Mouse (Mus musculus): Measurements from ENCODE around the gene Dppa2. TPM values are rescaled to one million over a fixed set of nuclear protein-coding genes. Genes with fewer than 3 reads are reported as not detected.
"Not testable (repeated sequence)": the region's sequence is repeated elsewhere in the genome, so short reads cannot be mapped to it uniquely, and the experiment has no call there.

The Dppa2 gene
- polyA plus RNA-seq, 1 experiment from 2014 or later = not detected

DNA sequence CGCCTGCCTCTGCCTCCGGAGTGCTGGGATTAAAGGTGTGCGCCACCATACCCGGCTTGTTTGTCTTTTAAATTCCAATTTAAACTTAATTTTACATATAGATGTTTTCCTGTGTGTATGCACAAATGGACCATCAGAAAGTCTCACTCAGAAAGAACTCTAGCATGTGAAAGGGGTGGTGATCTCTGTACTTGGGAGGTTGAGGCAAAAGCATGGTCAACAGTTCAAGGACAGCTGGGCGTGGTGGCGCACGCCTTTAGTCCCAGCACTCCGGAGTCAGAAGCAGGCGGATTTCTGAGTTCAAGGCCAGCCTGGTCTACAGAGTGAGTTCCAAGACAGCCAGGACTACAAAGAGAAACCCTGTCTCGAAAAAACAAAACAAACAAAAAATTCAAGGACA is 5.2 kb downstream of the Dppa2 start:
- not testable (repeated sequence) for H3K9me3 ChIP-seq; H3K27me3 ChIP-seq; ATAC-seq (ENCODE audit: low FRiP score); H3K4me2 ChIP-seq; H3K27ac ChIP-seq; H3K9ac ChIP-seq; H3K4me3 ChIP-seq (replicated peaks); H3K4me1 ChIP-seq; H3K36me3 ChIP-seq (replicated peaks)
- WGBS = 94% methylated on average over 10 of the region's 10 CpGs

DNA sequence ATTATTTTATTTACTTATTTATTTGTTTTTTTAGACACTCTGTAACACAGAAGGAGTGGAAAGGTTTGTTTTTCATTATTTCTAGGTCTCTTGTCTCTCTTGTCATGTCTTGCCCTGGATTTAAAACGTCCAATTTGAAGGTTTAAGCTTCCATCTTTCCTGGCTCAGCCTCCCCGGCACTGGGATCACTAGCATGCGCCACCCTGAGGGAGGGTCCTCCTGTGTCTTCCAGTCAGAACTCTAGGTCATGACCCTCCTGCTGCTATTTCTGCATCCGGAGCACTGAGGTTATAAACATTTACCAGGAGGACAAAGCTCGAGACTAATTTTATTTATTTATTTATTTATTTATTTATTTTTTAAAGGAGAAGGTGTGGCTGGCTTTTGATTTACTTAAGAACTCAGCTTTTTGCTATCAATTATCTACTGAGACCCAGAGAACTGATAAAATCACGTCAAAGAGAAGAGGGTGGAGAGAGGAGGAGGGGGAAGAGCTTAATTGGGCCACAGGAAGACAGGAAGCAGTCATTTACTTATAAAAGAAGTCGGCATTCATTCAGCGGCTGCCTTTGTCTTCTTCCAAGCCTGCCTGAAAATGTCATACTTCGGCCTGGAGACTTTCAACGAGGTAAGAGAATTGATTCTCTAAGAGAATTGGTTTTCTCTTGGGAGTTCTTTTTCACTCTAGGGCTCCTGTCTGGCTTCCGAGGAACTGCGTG is 6.4 kb downstream of the Dppa2 start:
- H3K4me1 ChIP-seq = no peaks in the 10 kb centered on the region
- no peaks in the 10 kb centered on the region for H3K27me3 ChIP-seq
- no peak overlapping the region for H3K4me2 ChIP-seq
- H3K9ac ChIP-seq = no peak overlapping the region
- no peak overlapping the region for H3K4me3 ChIP-seq (replicated peaks)
- H3K36me3 ChIP-seq (replicated peaks) = no peaks in the 10 kb centered on the region
- no peak overlapping the region for H3K27ac ChIP-seq
- no peaks in the 10 kb centered on the region for H3K9me3 ChIP-seq
- WGBS = 72% methylated on average over 12 of the region's 12 CpGs
- ATAC-seq (ENCODE audit: low FRiP score) = no peak

GRCm38 (mm10) chr16:48315294-48315693 is 11.6 kb downstream of the Dppa2 start:
- no peak for ATAC-seq (ENCODE audit: low FRiP score)
- WGBS = 86% methylated on average over 3 of the region's 3 CpGs
- Histone ChIP-seq H3K4me1 (no peaks in the 10 kb centered on the region), H3K27ac (no peak overlapping the region), H3K27me3 (no peaks in the 10 kb centered on the region), H3K9ac (no peak overlapping the region), H3K36me3 (replicated peaks) (no peaks in the 10 kb centered on the region), H3K4me2 (no peak overlapping the region), H3K9me3 (no peaks in the 10 kb centered on the region), H3K4me3 (replicated peaks) (no peak overlapping the region)

- Histone ChIP-seq H3K4me3 (replicated peaks) (no peak overlapping the region), H3K4me1 (no peaks in the 10 kb centered on the region), H3K9me3 (no peaks in the 10 kb centered on the region), H3K36me3 (replicated peaks) (no peaks in the 10 kb centered on the region), H3K27me3 (no peaks in the 10 kb centered on the region), H3K27ac (no peak overlapping the region), H3K9ac (no peak overlapping the region), H3K4me2 (no peak overlapping the region)
- no peak for ATAC-seq (ENCODE audit: low FRiP score)
- WGBS = 92% methylated on average over 6 of the region's 6 CpGs
Measured at GRCm38 (mm10) chr16:48320781-48321180, 17.1 kb downstream of the Dppa2 start.

GRCm38 (mm10) chr16:48323133-48323532 is 19.4 kb downstream of the Dppa2 start:
- Histone ChIP-seq H3K27me3 (no peaks in the 10 kb centered on the region), H3K4me3 (replicated peaks) (no peak overlapping the region), H3K4me1 (no peaks in the 10 kb centered on the region), H3K36me3 (replicated peaks) (no peaks in the 10 kb centered on the region), H3K9me3 (no peaks in the 10 kb centered on the region), H3K9ac (no peak overlapping the region), H3K4me2 (no peak overlapping the region), H3K27ac (no peak overlapping the region)
- whole genome bisulfite sequencing = 82% methylated on average over 6 of the region's 6 CpGs
- ATAC-seq (ENCODE audit: low FRiP score) = no peak

GRCm38 (mm10) chr16:48323602-48324345 is 20.1 kb downstream of the Dppa2 start:
- no peak overlapping the region for H3K4me3 ChIP-seq (replicated peaks)
- H3K27ac ChIP-seq = no peak overlapping the region
- no peaks in the 10 kb centered on the region for H3K27me3 ChIP-seq
- no peaks in the 10 kb centered on the region for H3K36me3 ChIP-seq (replicated peaks)
- 85% methylated on average over 8 of the region's 8 CpGs for WGBS
- no peaks in the 10 kb centered on the region for H3K4me1 ChIP-seq
- no peak overlapping the region for H3K4me2 ChIP-seq
- H3K9me3 ChIP-seq = no peaks in the 10 kb centered on the region
- no peak overlapping the region for H3K9ac ChIP-seq
- no peak for ATAC-seq (ENCODE audit: low FRiP score)

- WGBS = 89% methylated on average over 5 of the region's 5 CpGs
- Histone ChIP-seq H3K4me1 (no peaks in the 10 kb centered on the region), H3K27ac (no peak overlapping the region), H3K9me3 (no peaks in the 10 kb centered on the region), H3K27me3 (no peaks in the 10 kb centered on the region), H3K9ac (no peak overlapping the region), H3K4me3 (replicated peaks) (no peak overlapping the region), H3K36me3 (replicated peaks) (no peaks in the 10 kb centered on the region), H3K4me2 (no peak overlapping the region)
- no peak for ATAC-seq (ENCODE audit: low FRiP score)
Measured at GRCm38 (mm10) chr16:48326903-48327302, 23.2 kb downstream of the Dppa2 start.

DNA sequence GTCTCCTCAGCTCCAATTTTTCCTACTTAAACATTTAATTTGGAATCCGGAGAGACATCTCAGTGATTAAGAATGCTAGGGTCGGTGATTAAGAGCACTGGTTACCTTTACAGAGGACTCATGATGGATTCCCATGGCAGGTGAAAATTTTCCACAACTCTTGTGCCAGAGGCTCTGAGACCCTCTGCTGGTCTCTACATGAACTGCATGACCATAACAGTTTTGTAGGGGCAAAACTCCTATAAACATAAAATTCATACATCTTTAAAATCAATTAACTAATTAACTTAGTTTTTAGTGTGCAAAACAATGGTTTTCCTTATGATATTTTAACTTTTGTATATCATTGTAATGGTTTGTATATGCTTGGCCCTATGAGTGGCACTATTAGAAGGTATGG is 24.7 kb downstream of the Dppa2 start:
- Histone ChIP-seq H3K9me3 (no peaks in the 10 kb centered on the region), H3K27ac (no peak overlapping the region), H3K4me1 (no peaks in the 10 kb centered on the region), H3K9ac (no peak overlapping the region), H3K4me2 (no peak overlapping the region), H3K4me3 (replicated peaks) (no peak overlapping the region), H3K27me3 (no peaks in the 10 kb centered on the region), H3K36me3 (replicated peaks) (no peaks in the 10 kb centered on the region)
- no peak for ATAC-seq (ENCODE audit: low FRiP score)
- WGBS = 97% methylated on average over 2 of the region's 2 CpGs

DNA sequence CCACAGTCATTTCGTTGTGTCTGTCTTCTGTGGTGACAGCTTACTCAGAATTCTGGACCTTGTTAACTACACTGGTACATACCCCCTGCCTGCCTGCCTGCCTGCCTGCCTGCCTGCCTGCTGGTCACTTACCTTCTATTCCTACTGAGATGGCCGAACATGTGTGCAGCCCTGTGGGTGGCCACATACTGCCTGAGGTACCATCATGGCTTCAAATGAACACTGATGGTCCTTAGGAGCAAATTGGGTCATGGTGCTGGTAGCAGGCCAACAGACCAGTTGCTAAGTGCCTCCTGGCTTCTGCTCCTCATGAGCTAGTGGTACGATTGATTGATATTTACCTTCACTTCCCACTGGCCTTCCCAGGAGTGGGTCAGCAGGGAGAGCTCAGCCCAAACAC is 28.1 kb downstream of the Dppa2 start:
- no peak overlapping the region for H3K4me2 ChIP-seq
- no peaks in the 10 kb centered on the region for H3K27me3 ChIP-seq
- no peak overlapping the region for H3K9ac ChIP-seq
- no peak for ATAC-seq (ENCODE audit: low FRiP score)
- no peaks in the 10 kb centered on the region for H3K36me3 ChIP-seq (replicated peaks)
- no peak overlapping the region for H3K4me3 ChIP-seq (replicated peaks)
- 92% methylated on average over 3 of the region's 3 CpGs for WGBS
- H3K4me1 ChIP-seq = no peaks in the 10 kb centered on the region
- H3K27ac ChIP-seq = no peak overlapping the region
- no peaks in the 10 kb centered on the region for H3K9me3 ChIP-seq

- H3K36me3 ChIP-seq (replicated peaks) = no peaks in the 10 kb centered on the region
- H3K4me2 ChIP-seq = no peak overlapping the region
- no peak for ATAC-seq (ENCODE audit: low FRiP score)
- H3K4me1 ChIP-seq = no peaks in the 10 kb centered on the region
- no peak overlapping the region for H3K4me3 ChIP-seq (replicated peaks)
- H3K27ac ChIP-seq = no peak overlapping the region
- H3K9ac ChIP-seq = no peak overlapping the region
- 90% methylated on average over 4 of the region's 4 CpGs for WGBS
- no peaks in the 10 kb centered on the region for H3K27me3 ChIP-seq
- no peaks in the 10 kb centered on the region for H3K9me3 ChIP-seq
Measured at GRCm38 (mm10) chr16:48335326-48335725, 31.6 kb downstream of the Dppa2 start.

DNA sequence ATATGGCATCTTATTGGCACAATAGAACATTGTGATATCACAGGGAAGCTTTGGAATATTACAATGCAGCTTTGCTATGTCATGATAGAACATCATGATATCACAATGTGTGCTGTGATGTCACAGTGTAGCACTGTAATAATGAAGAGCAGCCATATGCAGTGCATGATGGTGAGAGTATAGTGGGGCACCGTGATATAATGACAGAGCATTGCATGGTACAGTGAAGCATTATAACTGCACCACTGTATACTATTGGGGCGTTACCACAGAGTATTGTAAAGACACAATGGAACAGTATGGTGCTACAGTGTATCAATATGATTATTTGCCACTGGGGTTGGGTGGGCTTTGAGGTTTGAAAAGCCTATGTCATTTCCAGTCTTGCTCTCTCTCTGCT is 40.5 kb downstream of the Dppa2 start:
- Histone ChIP-seq H3K9me3 (no peaks in the 10 kb centered on the region), H3K4me3 (replicated peaks) (no peak overlapping the region), H3K27me3 (no peaks in the 10 kb centered on the region), H3K27ac (no peak overlapping the region), H3K4me2 (no peak overlapping the region), H3K9ac (no peak overlapping the region), H3K4me1 (no peaks in the 10 kb centered on the region), H3K36me3 (replicated peaks) (no peaks in the 10 kb centered on the region)
- WGBS = 90% methylated on average over 2 of the region's 2 CpGs
- no peak for ATAC-seq (ENCODE audit: low FRiP score)

- Histone ChIP-seq H3K27me3 (no peaks in the 10 kb centered on the region), H3K9ac (no peak overlapping the region), H3K9me3 (no peaks in the 10 kb centered on the region), H3K4me2 (no peak overlapping the region), H3K36me3 (replicated peaks) (no peaks in the 10 kb centered on the region), H3K4me1 (no peaks in the 10 kb centered on the region), H3K4me3 (replicated peaks) (no peak overlapping the region), H3K27ac (no peak overlapping the region)
- ATAC-seq (ENCODE audit: low FRiP score) = no peak
- WGBS = 82% methylated on average over 1 of the region's 1 CpGs
Measured at GRCm38 (mm10) chr16:48347246-48347645, 43.5 kb downstream of the Dppa2 start.

GRCm38 (mm10) chr16:48355716-48356115 is 52.0 kb downstream of the Dppa2 start:
- ATAC-seq (ENCODE audit: low FRiP score) = no peak
- Histone ChIP-seq H3K27ac (no peak overlapping the region), H3K27me3 (no peaks in the 10 kb centered on the region), H3K9me3 (no peaks in the 10 kb centered on the region), H3K4me2 (no peak overlapping the region), H3K4me3 (replicated peaks) (no peak overlapping the region), H3K9ac (no peak overlapping the region), H3K36me3 (replicated peaks) (no peaks in the 10 kb centered on the region), H3K4me1 (no peaks in the 10 kb centered on the region)
- WGBS = 84% methylated on average over 5 of the region's 5 CpGs

Data from forebrain, embryonic 12.5 days (tissue).